Mouse (Mus musculus): ENCODE data around the gene Rrm2. TPM values are rescaled to one million over a fixed set of nuclear protein-coding genes. Genes with fewer than 3 reads are reported as not detected.
"Not testable (repeated sequence)": the region's sequence is repeated elsewhere in the genome, so short reads cannot be mapped to it uniquely, and the experiment has no call there.

Gene Rrm2
- total and polyA plus RNA-seq, 2 experiments from 2014 or later, result 78.0 to 81.8 TPM

DNA sequence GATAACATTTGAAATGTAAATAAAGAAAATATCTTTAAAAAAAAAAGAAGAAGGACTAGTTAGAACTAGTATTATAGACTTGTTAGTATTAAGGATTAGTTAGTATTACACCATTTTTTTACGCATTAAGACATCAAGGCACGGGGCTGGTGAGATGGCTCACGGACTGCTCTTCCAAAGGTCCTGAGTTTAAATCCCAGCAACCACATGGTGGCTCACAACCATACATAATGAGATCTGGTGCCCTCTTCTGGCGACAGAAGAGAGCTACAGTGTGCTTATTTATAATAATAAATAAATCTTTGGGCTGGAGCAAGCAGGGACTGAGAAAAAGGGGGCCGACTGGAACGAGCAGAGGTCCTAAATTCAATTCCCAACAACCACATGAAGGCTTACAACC is 33.5 kb downstream of the Rrm2 start:
- WGBS, result 67% methylated on average over 6 of the region's 6 CpGs
- not testable (repeated sequence) for H3K4me1 ChIP-seq (ENCODE audit: control insufficient read depth, insufficient read depth); H3K27me3 ChIP-seq (ENCODE audit: control insufficient read depth, insufficient read depth, low read length); H3K27ac ChIP-seq (ENCODE audit: low read depth); H3K4me3 ChIP-seq (ENCODE audit: low read depth, low read length); H3K4me2 ChIP-seq (ENCODE audit: low read depth, low read length); ATAC-seq (ENCODE audit: insufficient read depth, low read depth); DNase-seq (ENCODE audit: low spot score); H3K9ac ChIP-seq (replicated peaks; ENCODE audit: low read depth, low read length); H3K36me3 ChIP-seq (replicated peaks; ENCODE audit: control insufficient read depth, insufficient read depth, low read length); H3K9me3 ChIP-seq (replicated peaks; ENCODE audit: control insufficient read depth, low read length)
- TF ChIP-seq CTCF (IDR thresholded peaks at IDR 0.05; ENCODE audit: low read depth), result peak; percentile 24

DNA sequence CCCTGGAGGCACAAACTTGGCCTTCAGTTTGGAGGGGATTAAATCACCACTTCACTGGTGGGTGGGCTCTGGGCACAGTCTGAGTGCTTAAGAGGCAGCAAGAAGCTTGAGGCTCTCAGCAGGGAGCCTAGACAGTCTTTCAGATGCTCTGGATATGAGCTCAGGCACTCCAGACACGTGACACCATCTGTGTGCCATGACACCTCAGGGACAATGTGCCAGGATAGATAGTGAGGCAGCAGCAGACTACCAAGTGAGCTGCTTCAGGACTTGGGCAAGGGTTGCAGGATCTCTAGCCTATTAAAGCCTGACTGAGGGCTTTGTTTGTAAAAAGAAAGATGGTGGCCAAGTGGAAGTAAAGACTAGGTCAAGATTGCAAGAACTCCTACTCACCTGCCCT is 36.3 kb downstream of the Rrm2 start:
- Histone ChIP-seq H3K36me3 (replicated peaks; ENCODE audit: control insufficient read depth, insufficient read depth, low read length) (no peaks in the 10 kb centered on the region), H3K4me3 (ENCODE audit: low read depth, low read length) (no peak overlapping the region), H3K4me1 (ENCODE audit: control insufficient read depth, insufficient read depth) (no peaks in the 10 kb centered on the region), H3K4me2 (ENCODE audit: low read depth, low read length) (no peak overlapping the region), H3K27ac (ENCODE audit: low read depth) (no peak overlapping the region), H3K27me3 (ENCODE audit: control insufficient read depth, insufficient read depth, low read length) (no peaks in the 10 kb centered on the region), H3K9me3 (replicated peaks; ENCODE audit: control insufficient read depth, low read length) (no peaks in the 10 kb centered on the region), H3K9ac (replicated peaks; ENCODE audit: low read depth, low read length) (no peak overlapping the region)
- TF ChIP-seq EP300 (IDR thresholded peaks at IDR 0.05; ENCODE audit: low read depth), result no peak
- TF ChIP-seq CTCF (IDR thresholded peaks at IDR 0.05; ENCODE audit: low read depth), result no peak
- WGBS, result 54% methylated on average over 1 of the region's 1 CpGs
- ATAC-seq (ENCODE audit: insufficient read depth, low read depth) (no peak), DNase-seq (ENCODE audit: low spot score) (no peak)

DNA sequence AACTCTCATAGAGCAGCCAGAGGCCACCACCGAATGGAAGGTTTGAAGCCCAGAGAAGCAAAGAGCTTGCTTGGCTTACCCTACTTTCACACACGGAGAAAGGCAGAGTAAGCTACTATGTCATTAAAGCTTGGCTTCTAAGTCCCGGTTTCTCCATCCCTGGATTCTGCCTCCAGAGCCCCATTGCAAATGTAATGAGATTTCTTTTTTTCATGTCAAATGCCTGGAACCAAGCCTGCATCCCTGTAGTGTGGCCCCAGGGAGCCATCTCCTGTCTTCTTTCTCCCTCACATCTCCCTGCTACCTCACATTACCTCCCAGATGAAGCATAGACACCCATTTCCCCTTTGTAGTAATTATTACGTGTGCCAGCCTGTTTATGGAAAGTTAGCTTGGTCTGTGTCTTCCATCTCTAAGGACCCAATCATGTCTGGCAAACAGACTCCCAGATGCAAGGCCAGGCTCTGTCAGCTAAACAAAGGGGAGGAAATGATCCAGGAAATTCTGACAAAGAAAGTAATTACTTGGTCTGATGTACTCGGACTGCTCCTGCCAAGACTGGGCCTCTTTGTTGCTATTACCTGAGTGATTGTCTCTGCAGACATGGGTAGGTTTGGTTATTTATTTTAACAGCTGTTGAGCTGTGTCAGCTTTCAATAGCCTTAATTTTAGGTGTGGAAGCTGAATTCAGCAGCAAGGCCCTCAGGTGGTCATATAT is 38.7 kb downstream of the Rrm2 start:
- Histone ChIP-seq H3K27me3 (ENCODE audit: control insufficient read depth, insufficient read depth, low read length) (no peaks in the 10 kb centered on the region), H3K4me1 (ENCODE audit: control insufficient read depth, insufficient read depth) (no peaks in the 10 kb centered on the region), H3K27ac (ENCODE audit: low read depth) (no peak overlapping the region), H3K9ac (replicated peaks; ENCODE audit: low read depth, low read length) (no peak overlapping the region), H3K9me3 (replicated peaks; ENCODE audit: control insufficient read depth, low read length) (no peaks in the 10 kb centered on the region), H3K4me3 (ENCODE audit: low read depth, low read length) (no peak overlapping the region), H3K36me3 (replicated peaks; ENCODE audit: control insufficient read depth, insufficient read depth, low read length) (no peaks in the 10 kb centered on the region), H3K4me2 (ENCODE audit: low read depth, low read length) (no peak overlapping the region)
- peak; percentile 27 for ATAC-seq (ENCODE audit: insufficient read depth, low read depth)
- peak; percentile 46 for DNase-seq (ENCODE audit: low spot score)
- WGBS, result 52% methylated on average over 5 of the region's 5 CpGs
- TF ChIP-seq CTCF (IDR thresholded peaks at IDR 0.05; ENCODE audit: low read depth) (no peak), EP300 (IDR thresholded peaks at IDR 0.05; ENCODE audit: low read depth) (peak; percentile 53; the same call in 1 of the 2 replicates)

DNA sequence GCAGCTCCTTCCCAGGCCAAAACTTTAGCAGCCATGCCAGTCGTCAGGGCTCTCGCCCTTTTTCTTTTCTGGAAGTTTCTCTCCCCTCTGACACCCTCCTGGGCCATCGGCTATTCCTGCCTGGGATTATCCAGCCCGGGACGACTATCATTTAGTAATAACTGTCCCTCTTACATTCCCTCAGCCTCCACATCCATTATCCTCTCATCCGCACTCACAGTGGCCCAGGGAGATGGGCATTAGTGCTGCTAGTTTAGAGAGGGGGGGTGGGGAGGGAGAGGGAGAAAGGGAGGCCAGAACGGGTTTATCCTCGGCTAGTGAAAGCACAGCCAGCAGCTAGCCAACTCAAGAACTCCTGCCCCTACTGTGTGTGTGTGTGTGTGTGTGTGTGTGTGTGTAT is 39.3 kb downstream of the Rrm2 start:
- Histone ChIP-seq H3K9ac (replicated peaks; ENCODE audit: low read depth, low read length) (no peak overlapping the region), H3K4me1 (ENCODE audit: control insufficient read depth, insufficient read depth) (no peaks in the 10 kb centered on the region), H3K4me3 (ENCODE audit: low read depth, low read length) (no peak overlapping the region), H3K27ac (ENCODE audit: low read depth) (no peak overlapping the region), H3K36me3 (replicated peaks; ENCODE audit: control insufficient read depth, insufficient read depth, low read length) (no peaks in the 10 kb centered on the region), H3K9me3 (replicated peaks; ENCODE audit: control insufficient read depth, low read length) (no peaks in the 10 kb centered on the region), H3K4me2 (ENCODE audit: low read depth, low read length) (no peak overlapping the region), H3K27me3 (ENCODE audit: control insufficient read depth, insufficient read depth, low read length) (no peaks in the 10 kb centered on the region)
- ATAC-seq (ENCODE audit: insufficient read depth, low read depth) (no peak), DNase-seq (ENCODE audit: low spot score) (no peak)
- WGBS, result 74% methylated on average over 8 of the region's 8 CpGs
- TF ChIP-seq CTCF (IDR thresholded peaks at IDR 0.05; ENCODE audit: low read depth) (no peak), EP300 (IDR thresholded peaks at IDR 0.05; ENCODE audit: low read depth) (no peak)

DNA sequence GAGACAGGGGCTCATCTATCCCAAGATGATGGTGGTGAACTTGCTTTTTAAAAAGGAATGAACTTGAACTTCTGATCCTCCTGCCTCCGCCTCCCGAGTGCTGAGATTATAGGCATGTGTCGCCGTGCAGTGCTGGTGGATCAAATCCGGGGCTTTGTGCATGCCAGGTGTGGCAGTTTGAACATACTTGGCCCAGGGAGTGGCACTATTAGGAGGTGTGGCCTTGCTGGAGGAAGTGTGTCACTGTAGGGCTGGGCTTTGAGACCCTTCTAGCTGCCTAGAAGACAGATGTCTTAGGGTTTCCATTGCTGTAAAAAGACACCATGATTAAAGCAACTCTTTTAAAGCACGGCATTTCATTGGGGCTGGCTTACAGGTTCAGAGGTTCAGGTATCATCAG is 42.5 kb downstream of the Rrm2 start:
- no peak for ATAC-seq (ENCODE audit: insufficient read depth, low read depth)
- no peaks in the 10 kb centered on the region for H3K27me3 ChIP-seq (ENCODE audit: control insufficient read depth, insufficient read depth, low read length)
- 86% methylated on average over 6 of the region's 6 CpGs for WGBS
- DNase-seq (ENCODE audit: low spot score), result no peak
- no peak overlapping the region for H3K9ac ChIP-seq (replicated peaks; ENCODE audit: low read depth, low read length)
- no peaks in the 10 kb centered on the region for H3K36me3 ChIP-seq (replicated peaks; ENCODE audit: control insufficient read depth, insufficient read depth, low read length)
- no peak overlapping the region for H3K4me3 ChIP-seq (ENCODE audit: low read depth, low read length)
- H3K9me3 ChIP-seq (replicated peaks; ENCODE audit: control insufficient read depth, low read length), result no peaks in the 10 kb centered on the region
- TF ChIP-seq EP300 (IDR thresholded peaks at IDR 0.05; ENCODE audit: low read depth) (no peak), CTCF (IDR thresholded peaks at IDR 0.05; ENCODE audit: low read depth) (no peak)
- H3K4me2 ChIP-seq (ENCODE audit: low read depth, low read length), result no peak overlapping the region
- H3K4me1 ChIP-seq (ENCODE audit: control insufficient read depth, insufficient read depth), result peaks cover 7% of the 10 kb centered on the region; the same call in 1 of the 2 replicates
- no peak overlapping the region for H3K27ac ChIP-seq (ENCODE audit: low read depth)

DNA sequence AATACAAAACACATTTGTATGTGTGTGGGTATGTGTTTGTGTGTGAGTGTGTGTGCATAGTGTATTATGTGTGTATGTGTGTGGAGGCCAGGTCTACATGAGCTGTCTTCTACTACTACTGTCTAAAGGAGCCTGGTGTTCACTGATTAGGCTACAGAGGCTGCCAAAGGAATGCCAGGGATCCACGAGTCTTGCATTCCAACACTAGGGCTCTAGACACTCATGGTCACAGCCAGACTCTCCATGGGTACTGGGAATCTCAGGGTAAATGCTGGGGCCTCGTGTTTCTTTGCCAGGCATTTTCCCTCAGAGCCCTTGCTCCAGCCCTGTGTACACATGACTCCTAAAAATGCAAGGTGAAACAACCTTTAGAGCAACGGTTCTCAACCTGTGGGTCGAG is 45.6 kb downstream of the Rrm2 start:
- no peak overlapping the region for H3K4me3 ChIP-seq (ENCODE audit: low read depth, low read length)
- H3K9ac ChIP-seq (replicated peaks; ENCODE audit: low read depth, low read length), result no peak overlapping the region
- H3K36me3 ChIP-seq (replicated peaks; ENCODE audit: control insufficient read depth, insufficient read depth, low read length), result no peaks in the 10 kb centered on the region
- DNase-seq (ENCODE audit: low spot score) (peak; percentile 26), ATAC-seq (ENCODE audit: insufficient read depth, low read depth) (peak; percentile 76)
- H3K9me3 ChIP-seq (replicated peaks; ENCODE audit: control insufficient read depth, low read length), result no peaks in the 10 kb centered on the region
- no peak overlapping the region for H3K4me2 ChIP-seq (ENCODE audit: low read depth, low read length)
- H3K27ac ChIP-seq (ENCODE audit: low read depth), result peak overlapping the region; percentile 59; the same call in 1 of the 2 replicates
- H3K27me3 ChIP-seq (ENCODE audit: control insufficient read depth, insufficient read depth, low read length), result no peaks in the 10 kb centered on the region
- TF ChIP-seq EP300 (IDR thresholded peaks at IDR 0.05; ENCODE audit: low read depth) (no peak), CTCF (IDR thresholded peaks at IDR 0.05; ENCODE audit: low read depth) (no peak)
- peaks cover 7% of the 10 kb centered on the region; the same call in 1 of the 2 replicates for H3K4me1 ChIP-seq (ENCODE audit: control insufficient read depth, insufficient read depth)
- WGBS, result 47% methylated on average over 4 of the region's 4 CpGs

Data from heart, postnatal 0 days (tissue).